Mouse (Mus musculus) megakaryocyte, embryonic 14.5 days (primary cell): ENCODE data around the gene Atp1a4.

ENCODE experiments used
- FLI1 ChIP-seq: IDR thresholded peaks from 2 replicates; pipeline ENCODE4 v1.6.1; 2012; ENCODE audit warnings: low read length, inconsistent platforms, mixed read lengths
- GATA1 ChIP-seq: IDR thresholded peaks from 3 replicates; pipeline ENCODE4 v1.6.1; 2012; ENCODE audit warnings: mixed read lengths, low read length, inconsistent platforms, borderline replicate concordance

DNA sequence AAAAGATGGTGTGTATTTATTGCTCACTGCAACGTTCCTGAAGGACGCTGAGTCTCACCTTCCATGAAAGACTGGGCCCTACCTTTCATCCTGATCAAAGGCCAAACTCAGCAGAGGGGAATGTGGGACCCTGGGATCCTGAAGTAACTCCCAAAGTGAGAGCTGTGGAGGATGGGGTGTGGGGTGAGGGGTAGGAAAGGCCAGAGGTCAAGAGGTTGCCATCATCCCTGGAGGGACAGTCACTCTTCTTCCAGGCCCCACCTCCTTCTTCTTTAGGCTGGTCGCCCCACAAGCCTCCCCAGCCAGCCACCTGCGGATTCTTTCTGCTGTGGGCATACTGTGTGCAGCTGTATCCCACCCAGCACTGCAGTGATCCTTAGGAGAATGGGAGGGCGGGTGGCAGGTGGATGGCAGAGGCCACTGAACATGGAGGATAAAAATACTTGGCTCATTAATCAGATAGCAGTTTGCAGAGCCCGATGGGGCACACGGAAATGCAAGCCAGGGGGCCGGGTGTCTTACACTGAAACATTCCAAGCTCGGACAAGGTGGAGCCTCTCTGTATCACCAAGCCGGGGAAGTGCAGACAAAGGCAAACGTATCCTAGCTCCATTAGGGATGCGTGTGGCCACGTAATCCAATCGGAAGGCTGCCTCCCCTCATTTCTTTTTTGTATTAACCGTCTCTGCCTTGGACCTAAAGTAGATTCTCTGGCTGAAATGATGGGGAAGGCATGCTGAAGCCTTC lies 39.9 kb downstream of the Atp1a4 start:
- TF ChIP-seq GATA1 = no peak
- TF ChIP-seq FLI1 = no peak
